Mouse (Mus musculus) CH12.LX (cell line): ENCODE measurements around the gene Ankrd17. TPM values are rescaled to one million over a fixed set of nuclear protein-coding genes. Genes with fewer than 3 reads are reported as not detected.

Experiments used
- DNase-seq: peaks from one replicate; pipeline ENCODE4 v3.0.0-alpha.2; 2013; ENCODE audit errors: extremely low read depth
- H3K27ac ChIP-seq: 2 replicates; pipeline ENCODE4 v1.5.1; 2012; ENCODE audit warnings: low read depth, mild to moderate bottlenecking, control low read depth, moderate library complexity; ENCODE audit not compliant: insufficient read depth
- H3K27me3 ChIP-seq: replicated peaks from 2 replicates; pipeline ENCODE3; 2012; ENCODE audit warnings: inconsistent platforms
- H3K36me3 ChIP-seq, 2 experiments: replicated peaks in 1 of 2; 2 replicates each; pipeline versions ENCODE3 to v1.6.1; 2012; ENCODE audit warnings: inconsistent platforms in 1 of 2, low read length in 1 of 2, mild to moderate bottlenecking in 1 of 2, mixed read lengths in 1 of 2, moderate library complexity in 1 of 2; ENCODE audit not compliant: control insufficient read depth in 1 of 2, insufficient read depth in 1 of 2
- H3K4me1 ChIP-seq, 2 experiments: 2 replicates each; pipeline ENCODE4 v1.6.1; 2012; ENCODE audit warnings: inconsistent platforms in 1 of 2, moderate library complexity in 1 of 2; ENCODE audit not compliant: insufficient read depth in 2 of 2, control insufficient read depth in 1 of 2
- H3K4me2 ChIP-seq: 2 replicates; pipeline ENCODE4 v1.6.1; 2012; ENCODE audit warnings: low read depth, mild to moderate bottlenecking, control low read depth; ENCODE audit not compliant: poor library complexity, insufficient read depth, severe bottlenecking
- H3K4me3 ChIP-seq, 3 experiments: fragments of 150-350 bp in 1 of 3; sonication (generic) in 1 of 3; replicated peaks in 1 of 3; 2 replicates each; pipeline versions ENCODE3 to v1.5.1; 2011 to 2012; ENCODE audit warnings: low read depth in 2 of 3, low read length in 2 of 3, mild to moderate bottlenecking in 2 of 3, moderate library complexity in 2 of 3, control low read depth in 1 of 3, improper control_type of control experiment in 1 of 3, inconsistent platforms in 1 of 3, mixed read lengths in 1 of 3; ENCODE audit not compliant: poor library complexity in 1 of 3
- H3K79me2 ChIP-seq: replicated peaks from 2 replicates; pipeline ENCODE4 v1.6.1; 2012; ENCODE audit warnings: mild to moderate bottlenecking, moderate library complexity; ENCODE audit not compliant: control insufficient read depth, poor library complexity, insufficient read depth, severe bottlenecking; ENCODE audit errors: extremely low read depth
- H3K9ac ChIP-seq: 2 replicates; pipeline ENCODE4 v1.6.1; 2012; ENCODE audit warnings: low read depth, mild to moderate bottlenecking, control low read depth, moderate library complexity; ENCODE audit not compliant: insufficient read depth
- H3K9me3 ChIP-seq: replicated peaks from 2 replicates; pipeline ENCODE3; 2012; ENCODE audit warnings: low read length, inconsistent platforms, mixed read lengths
- BHLHE40 ChIP-seq: IDR thresholded peaks from 2 replicates; pipeline ENCODE4 v1.6.1; 2011; ENCODE audit warnings: mild to moderate bottlenecking, low read depth, low read length, improper control_type of control experiment
- CHD2 ChIP-seq: IDR thresholded peaks from 2 replicates; pipeline ENCODE4 v1.6.1; 2011; ENCODE audit warnings: low read length, improper control_type of control experiment
- ELF1 ChIP-seq: IDR thresholded peaks from 2 replicates; pipeline ENCODE4 v1.6.1; 2014; ENCODE audit warnings: low read depth, mild to moderate bottlenecking, inconsistent platforms, low read length, improper control_type of control experiment
- ETS1 ChIP-seq: conservative IDR thresholded peaks from 2 replicates; pipeline ENCODE4 v1.6.1; 2012; ENCODE audit warnings: low read depth, mild to moderate bottlenecking, inconsistent platforms, low read length, improper control_type of control experiment, moderate library complexity
- HCFC1 ChIP-seq: IDR thresholded peaks from 2 replicates; pipeline ENCODE4 v1.6.1; 2012; ENCODE audit warnings: low read depth, mild to moderate bottlenecking, inconsistent platforms, low read length, improper control_type of control experiment
- JUND ChIP-seq: conservative IDR thresholded peaks from 2 replicates; pipeline ENCODE4 v1.6.1; 2011; ENCODE audit warnings: low read depth, low read length, improper control_type of control experiment
- MAFK ChIP-seq: IDR thresholded peaks from 2 replicates; pipeline ENCODE4 v1.6.1; 2011; ENCODE audit warnings: low read length, improper control_type of control experiment; ENCODE audit not compliant: insufficient replicate concordance
- MAX ChIP-seq: IDR thresholded peaks from 2 replicates; pipeline ENCODE4 v1.6.1; 2011; ENCODE audit warnings: low read length, improper control_type of control experiment
- MEF2A ChIP-seq: IDR thresholded peaks from 2 replicates; pipeline ENCODE4 v1.6.1; 2014; ENCODE audit warnings: low read depth, mild to moderate bottlenecking, inconsistent platforms, low read length, improper control_type of control experiment, borderline replicate concordance
- MYC ChIP-seq: IDR thresholded peaks from 2 replicates; pipeline ENCODE4 v1.6.1; 2011; ENCODE audit warnings: low read depth, mild to moderate bottlenecking, improper control_type of control experiment, low read length
- NELFE ChIP-seq: IDR thresholded peaks from 2 replicates; pipeline ENCODE4 v1.6.1; 2011; ENCODE audit warnings: low read depth, low read length, improper control_type of control experiment
- POLR2A ChIP-seq: IDR thresholded peaks from 2 replicates; pipeline ENCODE4 v1.6.1; 2011; ENCODE audit warnings: low read depth, mild to moderate bottlenecking, improper control_type of control experiment, low read length
- POLR2AphosphoS2 ChIP-seq: IDR thresholded peaks from 2 replicates; pipeline ENCODE4 v1.6.1; 2011; ENCODE audit warnings: low read depth, low read length, improper control_type of control experiment
- RAD21 ChIP-seq: IDR thresholded peaks from 2 replicates; pipeline ENCODE4 v1.6.1; 2011; ENCODE audit warnings: low read depth, mild to moderate bottlenecking, low read length, improper control_type of control experiment, moderate library complexity
- SMC3 ChIP-seq: IDR thresholded peaks from 2 replicates; pipeline ENCODE4 v1.6.1; 2011; ENCODE audit warnings: low read depth, low read length, improper control_type of control experiment
- TBP ChIP-seq: conservative IDR thresholded peaks from 2 replicates; pipeline ENCODE4 v1.6.1; 2011; ENCODE audit warnings: low read depth, low read length, improper control_type of control experiment
- TCF12 ChIP-seq: IDR thresholded peaks from 2 replicates; pipeline ENCODE4 v1.6.1; 2014; ENCODE audit warnings: low read depth, mild to moderate bottlenecking, inconsistent platforms, low read length, improper control_type of control experiment
- UBTF ChIP-seq: IDR thresholded peaks from 2 replicates; pipeline ENCODE4 v1.6.1; 2012; ENCODE audit warnings: low read depth, mild to moderate bottlenecking, inconsistent platforms, low read length, improper control_type of control experiment, moderate library complexity
- ZC3H11A ChIP-seq: IDR thresholded peaks from 2 replicates; pipeline ENCODE4 v1.6.1; 2012; ENCODE audit warnings: low read depth, mild to moderate bottlenecking, inconsistent platforms, low read length, improper control_type of control experiment
- ZKSCAN1 ChIP-seq: IDR thresholded peaks from 2 replicates; pipeline ENCODE4 v1.6.1; 2012; ENCODE audit warnings: low read depth, inconsistent platforms, low read length, improper control_type of control experiment, borderline replicate concordance
- ZMIZ1 ChIP-seq: IDR thresholded peaks from 2 replicates; pipeline ENCODE4 v1.6.1; 2012; ENCODE audit warnings: low read depth, mild to moderate bottlenecking, inconsistent platforms, low read length, improper control_type of control experiment
- dilution Hi-C: fragments of 300-500 bp; cut with MboI; formaldehyde crosslinking; loops from 2 replicates; pipeline ENCODE4 v1.14.3; 2020; ENCODE audit warnings: low sequenced_read_pairs; ENCODE audit not compliant: extremely low pct_unique_long_range_greater_than_20kb, extremely low pct_ligation_motif_present
- in situ Hi-C: fragments of 300-500 bp; cut with MboI; formaldehyde crosslinking; loops from 3 replicates; pipeline ENCODE4 v1.14.3; 2019; ENCODE audit warnings: low sequenced_read_pairs, low pct_ligation_motif_present, low pct_unique_long_range_greater_than_20kb, mixed read lengths
- polyA plus RNA-seq: library from polyadenylated mRNA; unstranded; fragments of >175 nt; gene quantifications from 2 replicates; pipeline ENCODE4 v1.2.1, GENCODE M21; 2012; ENCODE audit warnings: low read depth; ENCODE audit not compliant: insufficient read length
- total RNA-seq, 2 experiments: library from RNA; depleted of rRNA; stranded (reverse); fragments of 300-350 nt in 1 of 2; fragments of >200 nt in 1 of 2; gene quantifications; 2 replicates each; pipeline ENCODE4 v1.2.3; 2012 to 2014

Gene Ankrd17
- total and polyA plus RNA-seq, 3 experiments, result 31.7 to 71.5 (median 36.3) TPM

DNA sequence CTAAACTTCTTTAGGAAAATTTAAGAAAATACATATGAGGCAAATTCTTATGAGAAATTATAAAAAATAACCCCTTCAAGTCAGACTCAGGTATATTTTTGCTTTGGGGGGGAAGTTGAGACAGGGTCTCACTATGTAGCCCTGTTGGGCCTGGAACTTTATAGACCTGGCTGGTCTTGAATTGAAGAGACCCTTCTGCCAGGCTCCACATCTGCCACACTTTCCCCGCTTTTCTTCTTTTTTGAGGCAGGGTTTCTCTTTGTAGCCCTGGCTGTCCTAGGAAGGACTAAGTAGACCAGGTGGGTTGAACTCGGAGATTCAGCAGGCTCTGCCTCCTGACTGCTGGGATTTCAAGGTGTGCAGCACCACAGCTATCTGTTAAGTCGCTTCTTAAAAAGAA is 139.7 kb downstream of the Ankrd17 start:
- H3K4me2 ChIP-seq, result no peak overlapping the region
- peaks cover 7% of the 10 kb centered on the region for H3K79me2 ChIP-seq
- TF ChIP-seq CHD2 (no peak), MEF2A (no peak), MAFK (no peak), RAD21 (no peak), MYC (no peak), ZMIZ1 (no peak), POLR2A (no peak), BHLHE40 (no peak), JUND (no peak), ZKSCAN1 (no peak)
- H3K27ac ChIP-seq, result no peak overlapping the region
- no peaks in the 10 kb centered on the region for H3K9me3 ChIP-seq
- dilution Hi-C loops (no loop called here), in situ Hi-C loops (loop anchor here (10.0 kb wide), 1 partner anchor 138 kb away; the partner anchor contains the start of genes Ankrd17 and Gm9958)
- H3K27me3 ChIP-seq, result no peaks in the 10 kb centered on the region
- H3K4me3 ChIP-seq, result no peak overlapping the region
- DNase-seq, result no peak
- no peak overlapping the region for H3K9ac ChIP-seq
- H3K36me3 ChIP-seq, result peaks cover 28 to 63% of the 10 kb centered on the region in 2 experiments
- peaks cover 0 to 19% of the 10 kb centered on the region in 2 experiments; a peak in 2 of 4 replicates for H3K4me1 ChIP-seq

- H3K36me3 ChIP-seq, result peaks cover 30 to 65% of the 10 kb centered on the region in 2 experiments
- peak overlapping the region; percentile 2; the same call in 1 of the 2 replicates for H3K4me2 ChIP-seq
- dilution Hi-C loops (no loop called here), in situ Hi-C loops (loop anchor here (10.0 to 25.0 kb wide), 3 partner anchors 140 to 388 kb away; partner anchors contain the start of genes Afp, Ankrd17 and Gm9958)
- no peaks in the 10 kb centered on the region for H3K9me3 ChIP-seq
- peaks cover 7% of the 10 kb centered on the region for H3K79me2 ChIP-seq
- H3K4me1 ChIP-seq, result peaks cover 0 to 19% of the 10 kb centered on the region in 2 experiments; a peak in 2 of 4 replicates
- H3K27me3 ChIP-seq, result no peaks in the 10 kb centered on the region
- H3K4me3 ChIP-seq, result peak overlapping the region in 2 of 3 experiments; percentile 23 to 24
- DNase-seq, result peak; percentile 13
- peak overlapping the region; percentile 49; the same call in 1 of the 2 replicates for H3K27ac ChIP-seq
- H3K9ac ChIP-seq, result no peak overlapping the region; the same call in 1 of the 2 replicates
- no peak for TF ChIP-seq MAX
These were observed 141.6 kb downstream of the Ankrd17 start for GRCm38 (mm10) chr5:90224730-90225129.

DNA sequence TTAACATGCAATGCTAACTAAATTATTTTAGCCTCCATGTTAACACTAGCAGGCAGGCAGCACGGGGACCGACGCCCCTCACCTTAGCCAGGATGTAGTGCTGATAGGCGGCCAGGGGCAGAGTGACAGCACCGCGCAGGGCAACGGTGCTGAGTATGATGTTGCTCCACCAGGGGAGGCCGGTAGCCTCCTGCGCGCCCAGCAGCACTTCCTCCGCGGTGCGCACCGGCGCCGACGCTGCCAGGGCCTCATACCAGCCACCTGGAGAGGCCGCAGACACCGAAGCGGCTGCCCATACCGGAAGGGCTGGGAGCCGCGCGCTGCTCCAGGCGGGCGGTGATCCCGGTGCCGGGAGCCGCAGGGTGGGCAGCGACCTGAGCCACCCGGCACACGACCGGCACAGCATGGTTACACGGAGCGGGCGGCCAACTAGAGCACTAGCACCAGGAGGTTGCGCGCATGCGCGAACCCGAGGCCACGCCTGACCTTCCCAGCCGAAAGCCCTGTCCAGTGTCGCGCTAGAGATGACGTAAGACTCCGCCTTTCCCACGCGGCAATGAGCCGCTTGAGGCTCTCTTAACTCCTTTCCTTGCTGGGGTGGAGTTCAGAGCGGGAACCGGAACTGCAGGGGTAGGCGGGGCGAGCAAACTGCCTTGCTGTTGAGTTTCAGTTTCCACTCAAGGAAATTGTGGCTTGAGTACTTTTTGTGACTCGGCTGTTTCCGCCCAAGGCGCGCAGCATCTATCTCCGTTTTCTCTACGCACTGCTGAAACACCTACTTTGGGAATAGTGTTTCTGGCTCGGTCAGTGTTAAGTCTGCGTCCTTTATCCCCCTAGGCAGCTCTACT is 142.6 kb downstream of the Ankrd17 start, which contains the start of gene Cox18:
Cox18 (minus strand) TSS at position 468 of the 848 bp plus-strand sequence.
- in situ Hi-C loops (loop anchor here (10.0 to 25.0 kb wide), 3 partner anchors 141 to 389 kb away; partner anchors contain the start of genes Afp, Ankrd17 and Gm9958), dilution Hi-C loops (no loop called here)
- peak; percentile 99 for DNase-seq
- no peaks in the 10 kb centered on the region for H3K9me3 ChIP-seq
- no peaks in the 10 kb centered on the region for H3K27me3 ChIP-seq
- peak within 1 kb of the TSS; percentile 86 for H3K27ac ChIP-seq
- peaks cover 0 to 19% of the 10 kb centered on the region in 2 experiments; a peak in 2 of 4 replicates for H3K4me1 ChIP-seq
- peaks cover 27 to 65% of the 10 kb centered on the region in 2 experiments for H3K36me3 ChIP-seq
- H3K4me3 ChIP-seq, result peak within 1 kb of the TSS; percentile 67 to 95 (median 82)
- H3K9ac ChIP-seq, result peak within 1 kb of the TSS; percentile 71
- H3K79me2 ChIP-seq, result peaks cover 7% of the 10 kb centered on the region
- peak within 1 kb of the TSS; percentile 96 for H3K4me2 ChIP-seq
- TF ChIP-seq JUND (no peak), MYC (peak; percentile 97), TBP (peak; percentile 81), TCF12 (peak; percentile 70; the same call in 1 of the 2 replicates), HCFC1 (peak; percentile 83), ZKSCAN1 (no peak), ELF1 (peak; percentile 96), ZC3H11A (no peak), CHD2 (no peak), RAD21 (no peak), UBTF (peak; percentile 83), POLR2AphosphoS2 (peak; percentile 97), POLR2A (peak; percentile 97), NELFE (peak; percentile 91), SMC3 (no peak), MAFK (no peak), ETS1 (peak; percentile 76)
